Mouse (Mus musculus) fat pad, adult 2 months (tissue): ENCODE data around the gene Rnf216.

Experiments
- DNase-seq: peaks from one replicate; pipeline ENCODE4 v3.0.0-alpha.2; 2011; ENCODE audit warnings: low read depth, low spot score; ENCODE audit errors: extremely low read depth

Gene Rnf216

DNA sequence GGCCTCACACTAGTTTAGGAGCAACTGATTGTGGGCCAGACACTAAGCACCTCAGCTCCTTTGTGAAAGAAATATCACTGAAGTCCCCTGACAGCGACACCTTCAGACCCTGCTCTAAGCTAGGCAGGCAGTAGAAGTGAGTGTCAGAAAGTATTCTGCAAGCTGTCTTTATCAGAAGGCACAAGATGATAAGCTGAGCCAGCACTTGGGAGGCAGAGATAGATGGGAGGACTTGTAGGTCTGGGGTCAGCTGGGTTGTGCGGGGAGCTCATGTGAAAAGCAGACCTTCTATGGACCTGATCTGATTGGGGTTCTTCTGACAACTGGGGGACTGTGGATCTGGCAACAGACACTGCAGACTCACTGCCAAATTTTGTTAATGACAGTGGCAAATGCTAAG is 88.9 kb downstream of the Rnf216 start:
- no peak for DNase-seq

DNA sequence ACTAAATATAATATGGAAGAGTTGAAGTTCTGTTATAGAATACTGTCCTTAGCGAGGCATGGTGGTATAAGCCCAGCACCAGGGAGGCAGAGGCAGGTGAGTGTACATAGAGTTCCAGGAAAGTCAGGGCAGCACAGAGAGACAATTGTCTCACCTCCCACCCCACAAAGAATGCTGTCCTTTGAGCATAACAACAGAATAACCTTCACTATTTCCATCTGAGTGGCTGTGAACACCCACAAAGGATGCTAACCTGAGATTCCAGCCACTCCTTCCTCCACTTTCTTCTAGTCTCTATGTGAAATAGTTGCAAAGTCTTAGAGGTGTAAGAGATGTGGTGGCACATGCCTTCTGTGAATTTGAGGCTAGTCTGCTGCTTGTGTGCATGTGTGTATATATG is 89.8 kb downstream of the Rnf216 start:
- DNase-seq, result no peak

DNA sequence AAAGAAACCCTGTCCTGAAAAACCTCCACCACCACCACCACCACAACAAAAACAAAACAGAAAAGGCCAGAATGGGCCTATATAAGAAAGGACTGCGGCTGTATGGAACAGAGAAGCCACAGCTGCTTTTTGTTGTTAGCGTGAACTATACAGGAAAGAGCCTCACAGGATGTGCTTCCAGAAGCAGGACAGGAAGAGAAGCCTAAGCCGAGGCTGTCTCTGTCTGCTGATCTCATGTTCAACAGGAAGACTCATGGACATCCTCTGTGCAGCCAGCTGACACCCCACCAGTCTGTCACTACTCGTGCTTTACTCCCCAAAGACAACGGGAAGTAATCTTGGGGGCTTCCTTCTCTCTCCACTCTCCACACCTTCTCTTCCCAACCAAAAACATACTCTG is 95.4 kb downstream of the Rnf216 start:
- no peak for DNase-seq

DNA sequence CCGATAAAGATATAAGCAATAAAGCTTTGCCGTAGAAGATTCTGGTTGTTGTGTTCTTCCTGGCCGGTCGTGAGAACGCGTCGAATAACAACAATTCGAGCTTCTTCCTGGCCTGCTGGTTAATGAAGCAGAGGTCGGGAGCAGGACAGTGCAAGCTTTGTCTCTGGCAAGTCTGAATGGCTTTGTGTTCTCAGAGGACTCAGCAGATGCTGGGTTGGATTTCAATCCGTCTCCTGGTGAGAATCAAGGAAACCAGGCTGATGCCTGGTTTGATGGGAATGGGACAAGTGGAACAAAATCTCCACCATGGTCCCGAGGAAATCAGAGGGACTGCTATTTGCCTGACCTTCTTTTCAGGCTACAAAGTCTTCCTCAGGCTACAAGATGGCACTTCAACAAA is 103.4 kb downstream of the Rnf216 start:
- DNase-seq, result no peak

DNA sequence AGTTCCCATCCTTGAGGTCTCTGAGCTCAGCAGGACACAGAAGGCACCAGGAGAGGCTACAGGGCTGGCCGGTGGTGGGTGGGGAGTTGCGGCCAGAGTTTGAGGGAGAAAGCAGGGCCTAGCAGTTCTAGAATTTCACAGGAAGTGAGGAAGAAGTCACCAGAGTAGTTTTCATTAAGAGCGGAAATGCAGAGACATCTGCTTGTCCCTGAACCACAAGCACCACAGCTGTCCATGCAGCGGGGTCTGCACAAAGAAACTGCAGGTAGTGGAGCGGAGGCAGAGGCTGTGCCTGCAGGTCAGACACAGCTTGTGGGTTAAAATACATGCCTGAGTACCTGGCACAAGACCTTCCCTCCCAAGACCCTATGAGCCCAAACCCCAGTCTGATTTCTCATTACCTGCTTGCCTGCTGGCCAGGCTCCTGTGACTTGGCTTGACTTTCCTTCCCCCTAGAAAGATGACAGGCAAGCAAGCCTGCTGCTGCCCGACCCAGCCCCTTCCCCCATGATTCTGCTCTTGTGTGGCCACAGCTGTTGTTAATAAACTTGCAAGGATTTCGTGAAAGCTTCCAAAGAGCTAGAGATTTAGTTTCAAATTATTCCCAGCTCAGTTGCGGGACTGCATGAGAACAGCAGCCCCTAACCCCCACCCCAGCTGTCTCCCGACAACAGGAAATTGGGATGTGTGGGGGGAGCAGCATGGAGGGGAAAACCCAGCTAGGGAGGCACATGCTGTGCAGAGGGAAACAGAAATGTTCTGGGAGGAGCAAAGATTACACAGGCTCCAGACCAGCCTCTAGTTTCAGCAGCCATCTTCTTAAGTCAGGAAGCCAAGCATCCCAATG is 111.9 kb downstream of the Rnf216 start:
- no peak for DNase-seq

- DNase-seq, result no peak
These were observed 112.7 kb downstream of the Rnf216 start for GRCm38 (mm10) chr5:143000091-143000490.

DNA sequence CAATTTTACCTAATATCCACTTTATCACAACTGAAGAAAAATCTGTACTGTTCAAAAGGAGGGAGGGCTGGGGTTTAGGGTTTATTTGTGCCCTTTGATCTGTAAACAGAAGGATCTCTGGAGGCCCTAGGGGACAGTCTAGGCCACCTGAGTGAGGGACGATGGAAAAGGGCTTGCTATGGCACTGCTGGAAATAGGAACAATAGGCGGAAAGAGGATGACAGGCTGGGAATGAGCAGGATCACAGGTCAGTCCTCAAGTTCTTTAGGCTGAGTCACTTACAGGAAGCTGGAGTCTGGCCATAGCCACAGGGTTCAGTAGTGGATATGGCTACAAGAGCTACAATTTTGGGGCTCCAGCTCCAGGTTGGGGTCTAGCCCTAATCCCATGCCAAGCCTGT is 114.6 kb downstream of the Rnf216 start:
- DNase-seq, result no peak

DNA sequence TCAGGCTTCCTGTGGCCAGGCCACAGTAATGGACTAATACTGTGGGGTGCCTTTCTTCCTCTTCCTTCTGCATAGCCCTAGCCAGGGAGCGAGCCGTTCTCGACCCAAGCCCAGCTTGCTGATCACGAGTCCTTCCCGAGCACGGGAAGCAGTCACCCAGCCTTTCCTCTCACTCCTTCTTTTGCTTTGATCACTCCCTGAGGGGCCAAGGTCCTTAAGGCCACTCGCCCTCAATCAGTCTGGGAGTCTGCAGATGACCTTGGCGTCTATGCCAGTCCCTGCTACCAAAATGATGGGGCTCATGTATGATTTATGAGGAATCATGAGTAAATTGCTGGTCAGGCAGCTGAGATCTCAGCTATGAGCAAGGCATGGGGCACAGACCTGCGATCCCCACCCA is 115.3 kb downstream of the Rnf216 start:
- DNase-seq, result no peak

- DNase-seq, result no peak
These were observed 118.0 kb downstream of the Rnf216 start for GRCm38 (mm10) chr5:142994746-142995145.

- no peak for DNase-seq
These were observed 123.6 kb downstream of the Rnf216 start for GRCm38 (mm10) chr5:142989167-142989566.

- no peak for DNase-seq
These were observed 124.3 kb downstream of the Rnf216 start for GRCm38 (mm10) chr5:142988520-142988919.

GRCm38 (mm10) chr5:142984271-142984670 is 128.5 kb downstream of the Rnf216 start:
- DNase-seq, result no peak

- no peak for DNase-seq
These were observed 129.6 kb downstream of the Rnf216 start for GRCm38 (mm10) chr5:142983174-142983573.

- no peak for DNase-seq
These were observed 130.6 kb downstream of the Rnf216 start for GRCm38 (mm10) chr5:142982046-142982801.

DNA sequence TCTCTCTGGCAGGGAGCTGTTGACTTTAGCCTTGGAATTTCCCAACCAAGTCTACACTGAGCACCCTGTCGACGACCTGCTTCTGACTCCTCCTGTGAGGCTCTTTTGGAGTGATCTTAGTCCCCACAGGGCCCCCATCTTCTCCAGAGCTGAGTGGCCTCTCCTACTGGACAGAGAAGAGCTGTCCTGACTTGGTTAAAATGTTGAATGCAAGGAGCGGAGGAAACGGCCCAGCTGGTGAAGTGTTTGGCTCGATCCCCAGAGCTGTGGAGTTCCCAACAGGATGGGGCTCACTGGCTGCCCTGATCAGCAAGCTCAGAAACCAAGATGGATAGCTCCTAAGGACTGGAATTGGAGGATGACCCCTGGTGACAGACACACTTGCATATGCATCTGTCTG is 136.3 kb downstream of the Rnf216 start:
- no peak for DNase-seq

- DNase-seq, result no peak
These were observed 138.1 kb downstream of the Rnf216 start for GRCm38 (mm10) chr5:142974598-142975121.

DNA sequence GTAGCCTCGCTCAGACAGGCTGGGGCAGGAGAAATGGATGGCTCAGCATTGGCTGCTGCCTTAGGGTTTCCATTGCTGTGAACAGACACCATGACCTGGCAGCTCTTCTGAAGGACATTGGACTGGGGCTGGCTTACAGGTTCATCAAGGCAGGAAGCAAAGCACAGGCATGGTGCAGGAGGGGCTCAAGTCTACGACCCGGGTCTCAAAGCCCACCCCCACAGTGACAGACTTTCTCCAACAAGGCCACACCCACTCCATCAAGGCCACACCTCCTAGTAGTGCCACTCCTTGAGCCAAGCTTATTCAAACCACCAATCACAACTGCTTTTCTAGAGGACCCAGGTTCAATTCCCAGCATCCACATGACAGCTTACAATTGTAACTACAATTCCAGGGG is 138.8 kb downstream of the Rnf216 start:
- DNase-seq, result no peak

- no peak for DNase-seq
These were observed 144.4 kb downstream of the Rnf216 start for GRCm38 (mm10) chr5:142968411-142968810.

DNA sequence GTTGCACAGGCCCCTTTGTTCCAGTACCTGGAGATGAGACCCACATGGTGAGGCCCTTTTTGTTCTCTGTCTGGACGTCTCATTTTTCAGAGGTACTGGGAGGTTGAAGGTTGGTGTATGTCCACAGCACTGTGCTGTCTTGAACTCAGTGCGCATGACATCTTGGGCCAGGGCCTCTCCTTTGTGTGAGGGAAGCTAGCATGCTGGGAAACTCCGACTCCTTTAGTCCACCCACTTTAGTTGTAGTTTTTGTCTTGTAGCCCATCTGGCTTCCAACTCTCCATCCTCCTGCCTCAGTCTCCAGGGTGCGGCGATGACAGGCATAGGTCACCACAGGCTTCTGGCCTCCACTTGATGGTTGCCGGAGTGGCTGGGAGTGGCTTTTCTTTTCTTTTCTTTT is 148.1 kb downstream of the Rnf216 start:
- no peak for DNase-seq

DNA sequence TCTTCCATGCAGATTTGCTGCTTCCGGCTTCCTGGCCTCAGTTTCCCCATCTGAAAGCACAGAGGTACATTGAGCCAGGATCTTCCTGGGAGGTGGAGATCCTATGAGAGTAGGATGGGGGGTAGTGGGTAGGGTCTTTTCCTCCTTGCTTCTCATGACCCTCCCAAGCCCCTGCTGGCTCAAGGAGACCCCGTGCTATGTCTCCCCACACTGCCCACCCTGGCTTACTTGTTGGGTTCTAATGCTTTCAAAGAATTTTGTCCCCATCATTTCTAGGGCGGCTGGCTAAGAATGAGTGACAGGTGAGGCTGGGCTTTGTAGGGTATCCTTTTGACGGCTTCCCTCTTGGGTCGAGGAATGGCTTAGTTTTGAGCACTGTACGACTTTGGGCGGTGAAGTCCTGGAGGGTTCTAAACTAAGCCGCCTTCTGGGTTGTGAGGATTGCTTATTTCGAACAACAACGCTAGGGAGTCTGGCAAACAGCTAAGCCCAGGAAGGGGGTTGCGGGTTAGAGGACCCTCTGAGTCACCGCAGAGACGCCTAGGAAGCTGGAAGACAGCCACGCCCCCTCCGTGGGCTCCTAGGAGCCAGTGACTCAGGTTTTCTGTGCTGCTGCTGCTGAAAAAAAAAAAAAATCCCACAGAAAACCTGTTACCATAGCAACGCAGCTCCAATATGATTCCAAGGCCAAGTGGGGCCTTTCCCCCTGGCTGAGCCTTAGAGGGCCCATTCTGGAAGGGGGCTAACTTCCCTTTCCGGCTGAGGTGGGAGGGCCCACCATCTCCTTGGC is 148.9 kb downstream of the Rnf216 start:
- no peak for DNase-seq

DNA sequence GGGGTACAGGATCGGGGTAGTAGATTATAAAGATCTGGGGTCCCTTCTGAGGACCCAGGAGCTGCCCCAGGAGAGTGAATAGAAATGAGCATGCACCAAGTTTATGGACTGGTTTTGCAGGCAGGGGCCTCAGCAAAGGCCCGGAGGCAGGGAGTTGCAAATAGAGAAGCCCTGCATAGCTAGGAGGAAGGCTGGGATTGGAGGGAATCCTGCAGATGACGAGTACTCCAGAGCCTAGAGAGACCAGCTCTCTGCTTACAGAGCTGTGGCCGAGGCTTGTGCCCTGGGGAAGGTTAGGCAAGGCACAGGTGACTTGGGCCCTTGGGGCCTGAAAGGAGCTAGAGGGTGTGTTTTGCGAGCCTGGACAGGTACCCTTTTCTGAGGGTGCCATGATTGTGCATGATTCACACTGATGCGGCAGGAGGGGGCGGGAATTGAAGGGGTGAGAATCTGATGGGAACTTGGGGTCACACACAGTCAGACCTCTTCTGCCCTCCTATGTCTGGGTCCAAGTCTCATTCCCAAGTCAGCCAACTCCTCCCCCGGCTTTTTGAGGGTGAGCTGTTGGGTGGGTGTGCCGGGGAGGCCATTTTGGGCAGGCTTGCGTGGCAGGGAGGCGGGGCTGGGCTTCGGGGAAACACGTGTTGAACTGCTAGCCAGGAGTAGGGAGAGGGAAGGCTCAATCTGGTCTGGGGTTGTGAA is 149.6 kb downstream of the Rnf216 start:
- DNase-seq, result no peak
